Mouse (Mus musculus) cerebellum, adult 11 months (tissue): Measurements from ENCODE around the gene AC140267.1.

Experiments
- DNase-seq: peaks from one replicate; pipeline ENCODE4 v3.0.0; 2022

Gene AC140267.1

GRCm38 (mm10) chr15:80266281-80266680, 30.6 kb downstream of the AC140267.1 start:
- peak; percentile 80 for DNase-seq

- no peak for DNase-seq
These were observed 36.3 kb downstream of the AC140267.1 start for GRCm38 (mm10) chr15:80271858-80272396.

GRCm38 (mm10) chr15:80277107-80277506, 41.5 kb downstream of the AC140267.1 start:
- DNase-seq, result no peak

- DNase-seq, result no peak
These were observed 42.0 kb downstream of the AC140267.1 start for GRCm38 (mm10) chr15:80277625-80278024.

- DNase-seq, result peak; percentile 61
These were observed 42.6 kb downstream of the AC140267.1 start for GRCm38 (mm10) chr15:80278121-80278759.

- DNase-seq, result no peak
These were observed 43.4 kb downstream of the AC140267.1 start for GRCm38 (mm10) chr15:80279053-80279452.

GRCm38 (mm10) chr15:80280646-80281045, 45.0 kb downstream of the AC140267.1 start:
- no peak for DNase-seq
